Mouse (Mus musculus) heart, postnatal 0 days (tissue): Measurements from ENCODE around the gene Kbtbd13. TPM values are rescaled to one million over a fixed set of nuclear protein-coding genes. Genes with fewer than 3 reads are reported as not detected.

Source experiments
- ATAC-seq: fragments of 200-750 bp; cut with Nextera tagmentation; 2 replicates; pipeline ENCODE4 v1.8.0; 2017; ENCODE audit warnings: low read depth, moderate number of reproducible peaks, moderate library complexity; ENCODE audit not compliant: insufficient read depth
- DNase-seq: peaks from one replicate; pipeline ENCODE4 v3.0.0-alpha.2; 2016; ENCODE audit warnings: low spot score
- H3K27ac ChIP-seq: fragments of 300-500 bp; sonication (generic); 2 replicates; pipeline ENCODE4 v1.5.1; 2014; ENCODE audit warnings: low read depth, mild to moderate bottlenecking
- H3K27me3 ChIP-seq: fragments of 300-500 bp; sonication (generic); 2 replicates; pipeline ENCODE4 v1.6.1; 2014; ENCODE audit warnings: low read length, mixed read lengths; ENCODE audit not compliant: control insufficient read depth, insufficient read depth
- H3K36me3 ChIP-seq: fragments of 300-500 bp; sonication (generic); replicated peaks from 2 replicates; pipeline ENCODE4 v1.6.1; 2014; ENCODE audit warnings: low read length, mixed read lengths; ENCODE audit not compliant: control insufficient read depth, insufficient read depth
- H3K4me1 ChIP-seq: fragments of 300-500 bp; sonication (generic); 2 replicates; pipeline ENCODE4 v1.6.1; 2014; ENCODE audit warnings: antibody characterized with exemption; ENCODE audit not compliant: control insufficient read depth, insufficient read depth
- H3K4me2 ChIP-seq: fragments of 300-500 bp; sonication (generic); 2 replicates; pipeline ENCODE4 v1.6.1; 2014; ENCODE audit warnings: low read depth, mild to moderate bottlenecking, low read length, moderate library complexity
- H3K4me3 ChIP-seq: fragments of 300-500 bp; sonication (generic); 2 replicates; pipeline ENCODE4 v1.5.1; 2014; ENCODE audit warnings: low read depth, low read length
- H3K9ac ChIP-seq: fragments of 300-500 bp; sonication (generic); replicated peaks from 2 replicates; pipeline ENCODE4 v1.6.1; 2014; ENCODE audit warnings: low read depth, low read length, mixed read lengths
- H3K9me3 ChIP-seq: fragments of 300-500 bp; sonication (generic); replicated peaks from 2 replicates; pipeline ENCODE4 v1.6.1; 2016; ENCODE audit warnings: low read length; ENCODE audit not compliant: control insufficient read depth
- CTCF ChIP-seq: IDR thresholded peaks from 2 replicates; pipeline ENCODE4 v1.5.1; 2016; ENCODE audit warnings: antibody characterized with exemption, control low read depth, low read depth
- EP300 ChIP-seq: IDR thresholded peaks from 2 replicates; pipeline ENCODE4 v1.6.1; 2016; ENCODE audit warnings: antibody characterized with exemption, low read depth
- WGBS: fragments of 180-500 bp; shearing (Covaris S2); extraction: QIAGEN DNeasy Blood & Tissue Kit; methylation state at CpG from one replicate; pipeline ENCODE4 v1.1.7; 2014; 5-methylcytosine and 5-hydroxymethylcytosine counted together
- polyA plus RNA-seq: library from polyadenylated mRNA; unstranded; fragments of >200 nt; fragmentation: Nextera tagmentation; extraction: Ambion mirVana; gene quantifications from 2 replicates; pipeline ENCODE4 v1.2.1, GENCODE M21; 2015
- total RNA-seq: library from RNA; depleted of rRNA; stranded (reverse); fragments of >200 nt; gene quantifications from 2 replicates; pipeline ENCODE4 v1.2.3, GENCODE M21; 2014; ENCODE audit warnings: low replicate concordance

The Kbtbd13 gene
- total and polyA plus RNA-seq, 2 experiments from 2014 or later = 0.63 to 1.1 TPM

- Histone ChIP-seq H3K36me3 (no peaks in the 10 kb centered on the region), H3K4me3 (no peak overlapping the region), H3K27ac (no peak overlapping the region), H3K9ac (no peak overlapping the region), H3K4me1 (no peaks in the 10 kb centered on the region), H3K9me3 (no peaks in the 10 kb centered on the region), H3K4me2 (no peak overlapping the region), H3K27me3 (no peaks in the 10 kb centered on the region)
- no peak for DNase-seq
- WGBS = 36% methylated on average over 3 of the region's 3 CpGs
- ATAC-seq = peak; percentile 55; the same call in 1 of the 2 replicates
- TF ChIP-seq CTCF (peak; percentile 35), EP300 (no peak)
Measured at GRCm38 (mm10) chr9:65417738-65418137, 26.3 kb upstream of the Kbtbd13 start.

GRCm38 (mm10) chr9:65411326-65411725, 19.9 kb upstream of the Kbtbd13 start:
- Histone ChIP-seq H3K4me2 (no peak overlapping the region), H3K27ac (no peak overlapping the region), H3K4me3 (no peak overlapping the region), H3K9me3 (no peaks in the 10 kb centered on the region), H3K27me3 (no peaks in the 10 kb centered on the region), H3K9ac (no peak overlapping the region), H3K36me3 (no peaks in the 10 kb centered on the region), H3K4me1 (no peaks in the 10 kb centered on the region)
- TF ChIP-seq CTCF (no peak), EP300 (no peak)
- ATAC-seq (no peak), DNase-seq (no peak)
- WGBS = 62% methylated on average over 3 of the region's 3 CpGs

GRCm38 (mm10) chr9:65410378-65410777, 18.9 kb upstream of the Kbtbd13 start:
- H3K27me3 ChIP-seq = no peaks in the 10 kb centered on the region
- H3K4me3 ChIP-seq = no peak overlapping the region
- no peaks in the 10 kb centered on the region for H3K9me3 ChIP-seq
- WGBS = 88% methylated on average over 8 of the region's 8 CpGs
- no peaks in the 10 kb centered on the region for H3K36me3 ChIP-seq
- no peak overlapping the region for H3K4me2 ChIP-seq
- no peaks in the 10 kb centered on the region for H3K4me1 ChIP-seq
- H3K9ac ChIP-seq = no peak overlapping the region
- TF ChIP-seq CTCF (no peak), EP300 (no peak)
- H3K27ac ChIP-seq = no peak overlapping the region
- no peak for ATAC-seq
- no peak for DNase-seq

- DNase-seq (no peak), ATAC-seq (no peak)
- WGBS = 48% methylated on average over 5 of the region's 5 CpGs
Measured at GRCm38 (mm10) chr9:65408871-65409295, 17.4 kb upstream of the Kbtbd13 start.

GRCm38 (mm10) chr9:65407861-65408260, 16.4 kb upstream of the Kbtbd13 start:
- TF ChIP-seq CTCF = no peak
- no peak for TF ChIP-seq EP300
- Histone ChIP-seq H3K4me1 (peaks cover 3% of the 10 kb centered on the region; the same call in 1 of the 2 replicates), H3K9me3 (no peaks in the 10 kb centered on the region), H3K9ac (no peak overlapping the region), H3K4me3 (no peak overlapping the region), H3K36me3 (no peaks in the 10 kb centered on the region), H3K4me2 (no peak overlapping the region), H3K27ac (no peak overlapping the region), H3K27me3 (no peaks in the 10 kb centered on the region)
- 64% methylated on average over 3 of the region's 3 CpGs for WGBS
- DNase-seq = no peak
- ATAC-seq = no peak

More at GRCm38 (mm10) chr9:65408871-65409295, 17.4 kb upstream of the Kbtbd13 start:
- TF ChIP-seq EP300 = no peak
- no peak for TF ChIP-seq CTCF
- H3K36me3 ChIP-seq = no peaks in the 10 kb centered on the region
- H3K9me3 ChIP-seq = no peaks in the 10 kb centered on the region
- H3K27ac ChIP-seq = no peak overlapping the region
- peaks cover 3% of the 10 kb centered on the region; the same call in 1 of the 2 replicates for H3K4me1 ChIP-seq
- no peaks in the 10 kb centered on the region for H3K27me3 ChIP-seq
- no peak overlapping the region for H3K4me2 ChIP-seq
- no peak overlapping the region for H3K4me3 ChIP-seq
- no peak overlapping the region for H3K9ac ChIP-seq

GRCm38 (mm10) chr9:65407327-65407726, 15.9 kb upstream of the Kbtbd13 start:
- 74% methylated on average over 5 of the region's 5 CpGs for WGBS
- DNase-seq (no peak), ATAC-seq (no peak)
- Histone ChIP-seq H3K9ac (no peak overlapping the region), H3K27ac (no peak overlapping the region), H3K4me1 (peaks cover 3% of the 10 kb centered on the region; the same call in 1 of the 2 replicates), H3K27me3 (no peaks in the 10 kb centered on the region), H3K9me3 (no peaks in the 10 kb centered on the region), H3K4me2 (no peak overlapping the region), H3K4me3 (no peak overlapping the region), H3K36me3 (no peaks in the 10 kb centered on the region)
- TF ChIP-seq CTCF (no peak), EP300 (no peak)
